Mouse (Mus musculus) CH12.LX (cell line): ENCODE data around the gene Hist1h3f. TPM values are rescaled to one million over a fixed set of nuclear protein-coding genes. Genes with fewer than 3 reads are reported as not detected.

ENCODE experiments used
- DNase-seq: peaks from one replicate; pipeline ENCODE4 v3.0.0-alpha.2; 2013; ENCODE audit errors: extremely low read depth
- H3K27ac ChIP-seq: 2 replicates; pipeline ENCODE4 v1.5.1; 2012; ENCODE audit warnings: low read depth, mild to moderate bottlenecking, control low read depth, moderate library complexity; ENCODE audit not compliant: insufficient read depth
- H3K27me3 ChIP-seq: replicated peaks from 2 replicates; pipeline ENCODE3; 2012; ENCODE audit warnings: inconsistent platforms
- H3K36me3 ChIP-seq, 2 experiments: replicated peaks in 1 of 2; 2 replicates each; pipeline versions ENCODE3 to v1.6.1; 2012; ENCODE audit warnings: inconsistent platforms in 1 of 2, low read length in 1 of 2, mild to moderate bottlenecking in 1 of 2, mixed read lengths in 1 of 2, moderate library complexity in 1 of 2; ENCODE audit not compliant: control insufficient read depth in 1 of 2, insufficient read depth in 1 of 2
- H3K4me1 ChIP-seq, 2 experiments: 2 replicates each; pipeline ENCODE4 v1.6.1; 2012; ENCODE audit warnings: inconsistent platforms in 1 of 2, moderate library complexity in 1 of 2; ENCODE audit not compliant: insufficient read depth in 2 of 2, control insufficient read depth in 1 of 2
- H3K4me2 ChIP-seq: 2 replicates; pipeline ENCODE4 v1.6.1; 2012; ENCODE audit warnings: low read depth, mild to moderate bottlenecking, control low read depth; ENCODE audit not compliant: poor library complexity, insufficient read depth, severe bottlenecking
- H3K4me3 ChIP-seq, 3 experiments: fragments of 150-350 bp in 1 of 3; sonication (generic) in 1 of 3; replicated peaks in 1 of 3; 2 replicates each; pipeline versions ENCODE3 to v1.5.1; 2011 to 2012; ENCODE audit warnings: low read depth in 2 of 3, low read length in 2 of 3, mild to moderate bottlenecking in 2 of 3, moderate library complexity in 2 of 3, control low read depth in 1 of 3, improper control_type of control experiment in 1 of 3, inconsistent platforms in 1 of 3, mixed read lengths in 1 of 3; ENCODE audit not compliant: poor library complexity in 1 of 3
- H3K79me2 ChIP-seq: replicated peaks from 2 replicates; pipeline ENCODE4 v1.6.1; 2012; ENCODE audit warnings: mild to moderate bottlenecking, moderate library complexity; ENCODE audit not compliant: control insufficient read depth, poor library complexity, insufficient read depth, severe bottlenecking; ENCODE audit errors: extremely low read depth
- H3K9ac ChIP-seq: 2 replicates; pipeline ENCODE4 v1.6.1; 2012; ENCODE audit warnings: low read depth, mild to moderate bottlenecking, control low read depth, moderate library complexity; ENCODE audit not compliant: insufficient read depth
- H3K9me3 ChIP-seq: replicated peaks from 2 replicates; pipeline ENCODE3; 2012; ENCODE audit warnings: low read length, inconsistent platforms, mixed read lengths
- BHLHE40 ChIP-seq: IDR thresholded peaks from 2 replicates; pipeline ENCODE4 v1.6.1; 2011; ENCODE audit warnings: mild to moderate bottlenecking, low read depth, low read length, improper control_type of control experiment
- CHD1 ChIP-seq: IDR thresholded peaks from 2 replicates; pipeline ENCODE4 v1.6.1; 2012; ENCODE audit warnings: low read depth, low read length, improper control_type of control experiment, inconsistent platforms
- CHD2 ChIP-seq: IDR thresholded peaks from 2 replicates; pipeline ENCODE4 v1.6.1; 2011; ENCODE audit warnings: low read length, improper control_type of control experiment
- CTCF ChIP-seq, 2 experiments: IDR thresholded peaks in 1 of 2; conservative IDR thresholded peaks in 1 of 2; 2 replicates each; pipeline ENCODE4 v1.5.1; 2011 to 2012; ENCODE audit warnings: low read depth in 2 of 2, low read length in 2 of 2, improper control_type of control experiment in 1 of 2, inconsistent platforms in 1 of 2, mild to moderate bottlenecking in 1 of 2, moderate library complexity in 1 of 2
- E2F4 ChIP-seq: IDR thresholded peaks from 2 replicates; pipeline ENCODE4 v1.6.1; 2011; ENCODE audit warnings: low read depth, low read length, improper control_type of control experiment; ENCODE audit not compliant: insufficient replicate concordance
- ELF1 ChIP-seq: IDR thresholded peaks from 2 replicates; pipeline ENCODE4 v1.6.1; 2014; ENCODE audit warnings: low read depth, mild to moderate bottlenecking, inconsistent platforms, low read length, improper control_type of control experiment
- EP300 ChIP-seq: IDR thresholded peaks from 2 replicates; pipeline ENCODE4 v1.6.1; 2011; ENCODE audit warnings: low read length, improper control_type of control experiment
- ETS1 ChIP-seq: conservative IDR thresholded peaks from 2 replicates; pipeline ENCODE4 v1.6.1; 2012; ENCODE audit warnings: low read depth, mild to moderate bottlenecking, inconsistent platforms, low read length, improper control_type of control experiment, moderate library complexity
- GABPA ChIP-seq: IDR thresholded peaks from 2 replicates; pipeline ENCODE4 v1.6.1; 2012; ENCODE audit warnings: low read depth, low read length, improper control_type of control experiment, inconsistent platforms; ENCODE audit not compliant: insufficient replicate concordance
- HCFC1 ChIP-seq: IDR thresholded peaks from 2 replicates; pipeline ENCODE4 v1.6.1; 2012; ENCODE audit warnings: low read depth, mild to moderate bottlenecking, inconsistent platforms, low read length, improper control_type of control experiment
- IRF4 ChIP-seq: IDR thresholded peaks from 2 replicates; pipeline ENCODE4 v1.6.1; 2014; ENCODE audit warnings: low read depth, mild to moderate bottlenecking, inconsistent platforms, low read length, improper control_type of control experiment
- JUN ChIP-seq: IDR thresholded peaks from 2 replicates; pipeline ENCODE4 v1.6.1; 2011; ENCODE audit warnings: low read depth, mild to moderate bottlenecking, low read length, improper control_type of control experiment, moderate library complexity; ENCODE audit not compliant: insufficient read depth
- JUND ChIP-seq: conservative IDR thresholded peaks from 2 replicates; pipeline ENCODE4 v1.6.1; 2011; ENCODE audit warnings: low read depth, low read length, improper control_type of control experiment
- KAT2A ChIP-seq: IDR thresholded peaks from 2 replicates; pipeline ENCODE4 v1.6.1; 2012; ENCODE audit warnings: low read length, improper control_type of control experiment, inconsistent platforms; ENCODE audit not compliant: insufficient replicate concordance
- MAFK ChIP-seq: IDR thresholded peaks from 2 replicates; pipeline ENCODE4 v1.6.1; 2011; ENCODE audit warnings: low read length, improper control_type of control experiment; ENCODE audit not compliant: insufficient replicate concordance
- MAX ChIP-seq: IDR thresholded peaks from 2 replicates; pipeline ENCODE4 v1.6.1; 2011; ENCODE audit warnings: low read length, improper control_type of control experiment
- MAZ ChIP-seq: IDR thresholded peaks from 2 replicates; pipeline ENCODE4 v1.6.1; 2012; ENCODE audit warnings: low read depth, mild to moderate bottlenecking, inconsistent platforms, low read length, improper control_type of control experiment, moderate library complexity
- MEF2A ChIP-seq: IDR thresholded peaks from 2 replicates; pipeline ENCODE4 v1.6.1; 2014; ENCODE audit warnings: low read depth, mild to moderate bottlenecking, inconsistent platforms, low read length, improper control_type of control experiment, borderline replicate concordance
- MXI1 ChIP-seq: IDR thresholded peaks from 2 replicates; pipeline ENCODE4 v1.6.1; 2011; ENCODE audit warnings: mild to moderate bottlenecking, low read depth, low read length, improper control_type of control experiment
- MYC ChIP-seq: IDR thresholded peaks from 2 replicates; pipeline ENCODE4 v1.6.1; 2011; ENCODE audit warnings: low read depth, mild to moderate bottlenecking, improper control_type of control experiment, low read length
- NELFE ChIP-seq: IDR thresholded peaks from 2 replicates; pipeline ENCODE4 v1.6.1; 2011; ENCODE audit warnings: low read depth, low read length, improper control_type of control experiment
- NRF1 ChIP-seq: IDR thresholded peaks from 2 replicates; pipeline ENCODE4 v1.6.1; 2014; ENCODE audit warnings: low read depth, mild to moderate bottlenecking, inconsistent platforms, low read length, improper control_type of control experiment, moderate library complexity
- PAX5 ChIP-seq: IDR thresholded peaks from 2 replicates; pipeline ENCODE4 v1.6.1; 2012; ENCODE audit warnings: low read length, inconsistent platforms, mixed read lengths
- POLR2A ChIP-seq: IDR thresholded peaks from 2 replicates; pipeline ENCODE4 v1.6.1; 2011; ENCODE audit warnings: low read depth, mild to moderate bottlenecking, improper control_type of control experiment, low read length
- POLR2AphosphoS2 ChIP-seq: IDR thresholded peaks from 2 replicates; pipeline ENCODE4 v1.6.1; 2011; ENCODE audit warnings: low read depth, low read length, improper control_type of control experiment
- RAD21 ChIP-seq: IDR thresholded peaks from 2 replicates; pipeline ENCODE4 v1.6.1; 2011; ENCODE audit warnings: low read depth, mild to moderate bottlenecking, low read length, improper control_type of control experiment, moderate library complexity
- RCOR1 ChIP-seq: conservative IDR thresholded peaks from 2 replicates; pipeline ENCODE4 v1.6.1; 2012; ENCODE audit warnings: low read depth, mild to moderate bottlenecking, inconsistent platforms, low read length, improper control_type of control experiment
- SIN3A ChIP-seq: IDR thresholded peaks from 2 replicates; pipeline ENCODE4 v1.6.1; 2012; ENCODE audit warnings: low read length, improper control_type of control experiment, inconsistent platforms
- SMC3 ChIP-seq: IDR thresholded peaks from 2 replicates; pipeline ENCODE4 v1.6.1; 2011; ENCODE audit warnings: low read depth, low read length, improper control_type of control experiment
- TBP ChIP-seq: conservative IDR thresholded peaks from 2 replicates; pipeline ENCODE4 v1.6.1; 2011; ENCODE audit warnings: low read depth, low read length, improper control_type of control experiment
- TCF12 ChIP-seq: IDR thresholded peaks from 2 replicates; pipeline ENCODE4 v1.6.1; 2014; ENCODE audit warnings: low read depth, mild to moderate bottlenecking, inconsistent platforms, low read length, improper control_type of control experiment
- UBTF ChIP-seq: IDR thresholded peaks from 2 replicates; pipeline ENCODE4 v1.6.1; 2012; ENCODE audit warnings: low read depth, mild to moderate bottlenecking, inconsistent platforms, low read length, improper control_type of control experiment, moderate library complexity
- USF1 ChIP-seq: IDR thresholded peaks from 2 replicates; pipeline ENCODE4 v1.6.1; 2014; ENCODE audit warnings: low read depth, mild to moderate bottlenecking, inconsistent platforms, low read length, improper control_type of control experiment
- USF2 ChIP-seq: conservative IDR thresholded peaks from 2 replicates; pipeline ENCODE4 v1.6.1; 2011; ENCODE audit warnings: low read depth, low read length, improper control_type of control experiment
- ZC3H11A ChIP-seq: IDR thresholded peaks from 2 replicates; pipeline ENCODE4 v1.6.1; 2012; ENCODE audit warnings: low read depth, mild to moderate bottlenecking, inconsistent platforms, low read length, improper control_type of control experiment
- ZKSCAN1 ChIP-seq: IDR thresholded peaks from 2 replicates; pipeline ENCODE4 v1.6.1; 2012; ENCODE audit warnings: low read depth, inconsistent platforms, low read length, improper control_type of control experiment, borderline replicate concordance
- ZMIZ1 ChIP-seq: IDR thresholded peaks from 2 replicates; pipeline ENCODE4 v1.6.1; 2012; ENCODE audit warnings: low read depth, mild to moderate bottlenecking, inconsistent platforms, low read length, improper control_type of control experiment
- ZNF384 ChIP-seq: IDR thresholded peaks from 2 replicates; pipeline ENCODE4 v1.6.1; 2012; ENCODE audit warnings: low read depth, low read length, improper control_type of control experiment, inconsistent platforms
- dilution Hi-C: fragments of 300-500 bp; cut with MboI; formaldehyde crosslinking; loops from 2 replicates; pipeline ENCODE4 v1.14.3; 2020; ENCODE audit warnings: low sequenced_read_pairs; ENCODE audit not compliant: extremely low pct_unique_long_range_greater_than_20kb, extremely low pct_ligation_motif_present
- in situ Hi-C: fragments of 300-500 bp; cut with MboI; formaldehyde crosslinking; loops from 3 replicates; pipeline ENCODE4 v1.14.3; 2019; ENCODE audit warnings: low sequenced_read_pairs, low pct_ligation_motif_present, low pct_unique_long_range_greater_than_20kb, mixed read lengths
- polyA plus RNA-seq: library from polyadenylated mRNA; unstranded; fragments of >175 nt; gene quantifications from 2 replicates; pipeline ENCODE4 v1.2.1, GENCODE M21; 2012; ENCODE audit warnings: low read depth; ENCODE audit not compliant: insufficient read length
- total RNA-seq, 2 experiments: library from RNA; depleted of rRNA; stranded (reverse); fragments of 300-350 nt in 1 of 2; fragments of >200 nt in 1 of 2; gene quantifications; 2 replicates each; pipeline ENCODE4 v1.2.3; 2012 to 2014

The Hist1h3f gene
- total RNA-seq (2012; rRNA removed) (553 and 608 TPM in 2 replicates), total RNA-seq (2014; rRNA removed) (5.1 and 8.0 TPM in 2 replicates), polyA plus RNA-seq (0.23 and 0.30 TPM in 2 replicates)

DNA sequence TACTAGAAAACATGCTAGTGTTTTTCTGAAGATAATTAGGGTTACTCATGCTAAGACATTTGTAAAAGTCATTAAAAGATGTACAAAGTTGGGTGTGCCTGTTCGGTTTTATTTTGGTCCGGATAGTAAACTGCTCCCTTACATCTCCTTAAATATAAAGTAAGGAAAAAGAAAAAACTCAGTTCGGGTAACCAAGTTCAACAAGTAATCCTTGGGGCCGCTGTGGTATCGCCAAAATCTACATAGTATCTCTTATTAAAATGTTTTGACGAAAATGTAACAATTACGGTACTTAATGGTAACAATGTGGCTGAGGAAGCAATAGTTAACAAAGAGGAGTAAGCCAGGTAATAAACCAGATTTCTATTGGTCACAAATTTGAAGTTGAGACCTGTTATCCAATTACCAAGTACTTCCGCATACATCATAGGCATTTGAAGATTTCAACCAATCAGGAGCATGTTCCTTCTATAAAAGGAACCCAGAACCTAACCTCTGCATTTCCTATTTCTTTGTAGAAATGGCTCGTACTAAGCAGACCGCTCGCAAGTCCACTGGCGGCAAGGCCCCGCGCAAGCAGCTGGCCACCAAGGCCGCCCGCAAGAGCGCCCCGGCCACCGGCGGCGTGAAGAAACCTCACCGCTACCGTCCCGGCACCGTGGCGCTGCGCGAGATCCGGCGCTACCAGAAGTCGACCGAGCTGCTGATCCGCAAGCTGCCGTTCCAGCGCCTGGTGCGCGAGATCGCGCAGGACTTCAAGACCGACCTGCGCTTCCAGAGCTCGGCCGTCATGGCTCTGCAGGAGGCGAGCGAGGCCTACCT is at the start of gene Hist1h3f:
TSS of gene Hist1h3f (plus strand) at position 88 of the 822 bp plus-strand sequence.
- Histone ChIP-seq H3K9ac (peak within 1 kb of the TSS; percentile 97), H3K79me2 (no peaks in the 10 kb centered on the region), H3K36me3 (no peaks in the 10 kb centered on the region), H3K4me3 (peak within 1 kb of the TSS; percentile 50 to 72 (median 51)), H3K27ac (peak within 1 kb of the TSS; percentile 97), H3K27me3 (no peaks in the 10 kb centered on the region), H3K9me3 (no peaks in the 10 kb centered on the region), H3K4me2 (peak within 1 kb of the TSS; percentile 84), H3K4me1 (peaks cover 0 to 19% of the 10 kb centered on the region in 2 experiments; a peak in 2 of 4 replicates)
- peak; percentile 8; the same call in 1 of the 2 replicates for TF ChIP-seq IRF4
- 0 out of 2 replicates have a peak, but pooled peaks have one; percentile 7 for TF ChIP-seq MAFK
- TF ChIP-seq EP300: no peak
- TF ChIP-seq CHD1: no peak; the same call in none of the 2 replicates
- TF ChIP-seq TBP: peak; percentile 99
- 0 out of 2 replicates have a peak, but pooled peaks have one; percentile 8 for TF ChIP-seq MAX
- TF ChIP-seq E2F4: peak; percentile 71; the same call in 1 of the 2 replicates
- 0 out of 2 replicates have a peak, but pooled peaks have one; percentile 67 for TF ChIP-seq KAT2A
- TF ChIP-seq TCF12: peak; percentile 80
- TF ChIP-seq MAZ: no peak
- peak; percentile 79 for TF ChIP-seq HCFC1
- no peak for TF ChIP-seq USF2
- TF ChIP-seq MYC: peak; percentile 82
- TF ChIP-seq USF1: no peak
- no peak for TF ChIP-seq ETS1
- TF ChIP-seq UBTF: peak; percentile 90
- no peak for TF ChIP-seq GABPA
- TF ChIP-seq POLR2AphosphoS2: peak; percentile 99
- TF ChIP-seq RCOR1: no peak; the same call in 1 of the 2 replicates
- no peak for TF ChIP-seq ZKSCAN1
- no peak for TF ChIP-seq MEF2A
- no peak for TF ChIP-seq JUN
- peak; percentile 54; the same call in 1 of the 2 replicates for TF ChIP-seq JUND
- TF ChIP-seq ZC3H11A: no peak
- no peak for TF ChIP-seq RAD21
- TF ChIP-seq SIN3A: no peak
- peak; percentile 99 for TF ChIP-seq ELF1
- no peak for TF ChIP-seq ZNF384
- no peak for TF ChIP-seq CTCF (conservative IDR thresholded peaks at IDR 0.05 in 1 of 2, IDR thresholded peaks at IDR 0.05 in 1 of 2; ENCODE audit: low read depth in 2 of 2, low read length in 2 of 2)
- TF ChIP-seq BHLHE40: no peak
- no peak for TF ChIP-seq SMC3
- TF ChIP-seq PAX5: no peak
- peak; percentile 99 for TF ChIP-seq ZMIZ1
- peak; percentile 98 for TF ChIP-seq POLR2A
- no peak for TF ChIP-seq NRF1
- TF ChIP-seq CHD2: peak; percentile 93
- peak; percentile 31; the same call in 1 of the 2 replicates for TF ChIP-seq MXI1
- peak; percentile 100 for TF ChIP-seq NELFE
- in situ Hi-C loops: no loop called here
- peak; percentile 94 for DNase-seq
- dilution Hi-C loops: no loop called here
